Mouse (Mus musculus) lung, postnatal 0 days (tissue): Measurements from ENCODE around the gene Fhad1. TPM values are rescaled to one million over a fixed set of nuclear protein-coding genes. Genes with fewer than 3 reads are reported as not detected.
"Not testable (repeated sequence)": the region's sequence is repeated elsewhere in the genome, so short reads cannot be mapped to it uniquely, and the experiment has no call there.

ENCODE experiments used
- ATAC-seq: fragments of 200-750 bp; cut with Nextera tagmentation; 2 replicates; pipeline ENCODE4 v1.8.0; 2017; ENCODE audit warnings: moderate library complexity
- DNase-seq: peaks from one replicate; pipeline ENCODE4 v3.0.0-alpha.2; 2016; ENCODE audit warnings: low spot score
- H3K27ac ChIP-seq: fragments of 300-500 bp; sonication (generic); 2 replicates; pipeline ENCODE4 v1.5.1; 2014; ENCODE audit warnings: antibody characterized with exemption, mild to moderate bottlenecking, low read length, mixed read lengths
- H3K27me3 ChIP-seq: fragments of 300-500 bp; sonication (generic); replicated peaks from 2 replicates; pipeline ENCODE4 v1.6.1; 2014; ENCODE audit warnings: low read length, mixed read lengths; ENCODE audit not compliant: insufficient read depth
- H3K36me3 ChIP-seq: fragments of 300-500 bp; sonication (generic); 2 replicates; pipeline ENCODE4 v1.6.1; 2014; ENCODE audit warnings: low read length, mixed read lengths; ENCODE audit not compliant: insufficient read depth
- H3K4me1 ChIP-seq: fragments of 300-500 bp; sonication (generic); 2 replicates; pipeline ENCODE4 v1.6.1; 2014; ENCODE audit warnings: antibody characterized with exemption, low read depth, low read length, mixed read lengths; ENCODE audit not compliant: insufficient read depth
- H3K4me2 ChIP-seq: fragments of 300-500 bp; sonication (generic); replicated peaks from 2 replicates; pipeline ENCODE4 v1.6.1; 2014; ENCODE audit warnings: low read depth, mild to moderate bottlenecking, low read length, moderate library complexity, mixed read lengths
- H3K4me3 ChIP-seq: fragments of 300-500 bp; sonication (generic); 2 replicates; pipeline ENCODE4 v1.5.1; 2014; ENCODE audit warnings: low read depth, low read length
- H3K9ac ChIP-seq: fragments of 300-500 bp; sonication (generic); replicated peaks from 2 replicates; pipeline ENCODE4 v1.6.1; 2014; ENCODE audit warnings: low read depth, mild to moderate bottlenecking
- H3K9me3 ChIP-seq: fragments of 300-500 bp; sonication (generic); 2 replicates; pipeline ENCODE4 v1.6.1; 2016; ENCODE audit warnings: low read length, mixed read lengths
- CTCF ChIP-seq: IDR thresholded peaks from 2 replicates; pipeline ENCODE4 v1.5.1; 2016; ENCODE audit warnings: antibody characterized with exemption, mild to moderate bottlenecking
- EP300 ChIP-seq: IDR thresholded peaks from 2 replicates; pipeline ENCODE4 v1.6.1; 2016; ENCODE audit warnings: antibody characterized with exemption, mild to moderate bottlenecking, control low read depth
- WGBS: fragments of 180-500 bp; shearing (Covaris S2); extraction: QIAGEN DNeasy Blood & Tissue Kit; methylation state at CpG from one replicate; pipeline ENCODE4 v1.1.7; 2014; 5-methylcytosine and 5-hydroxymethylcytosine counted together
- polyA plus RNA-seq: library from polyadenylated mRNA; unstranded; fragments of >200 nt; fragmentation: Nextera tagmentation; extraction: Ambion mirVana; gene quantifications from 2 replicates; pipeline ENCODE4 v1.2.1, GENCODE M21; 2015

The Fhad1 gene
- polyA plus RNA-seq, 1 experiment from 2014 or later = 6.5 TPM

GRCm38 (mm10) chr4:142052391-142053132, 37.7 kb upstream of the Fhad1 start:
- peak; percentile 23; the same call in 1 of the 2 replicates for ATAC-seq
- TF ChIP-seq CTCF (no peak), EP300 (no peak)
- 41% methylated on average over 17 of the region's 22 CpGs for whole genome bisulfite sequencing
- H3K27ac ChIP-seq = no peak overlapping the region
- peak overlapping the region; percentile 34 for H3K4me2 ChIP-seq
- no peaks in the 10 kb centered on the region for H3K36me3 ChIP-seq
- no peak overlapping the region for H3K4me3 ChIP-seq
- no peaks in the 10 kb centered on the region for H3K9me3 ChIP-seq
- no peaks in the 10 kb centered on the region for H3K4me1 ChIP-seq
- H3K27me3 ChIP-seq = no peaks in the 10 kb centered on the region
- H3K9ac ChIP-seq = no peak overlapping the region
- DNase-seq = peak; percentile 34

GRCm38 (mm10) chr4:142051883-142052282, 37.0 kb upstream of the Fhad1 start:
- H3K9ac ChIP-seq, H3K36me3 ChIP-seq, ATAC-seq, H3K4me3 ChIP-seq, H3K9me3 ChIP-seq, DNase-seq, H3K27me3 ChIP-seq, H3K4me1 ChIP-seq, H3K27ac ChIP-seq: not testable (repeated sequence)
- 81% methylated on average over 6 of the region's 6 CpGs for WGBS
- peak overlapping the region; percentile 34; the same call in 1 of the 2 replicates for H3K4me2 ChIP-seq

GRCm38 (mm10) chr4:142049963-142050362, 35.1 kb upstream of the Fhad1 start:
- no peaks in the 10 kb centered on the region for H3K27me3 ChIP-seq
- H3K9me3 ChIP-seq = no peaks in the 10 kb centered on the region
- H3K36me3 ChIP-seq = no peaks in the 10 kb centered on the region
- H3K27ac ChIP-seq = no peak overlapping the region
- TF ChIP-seq CTCF (0 out of 2 replicates have a peak, but pooled peaks have one; percentile 14), EP300 (no peak)
- DNase-seq (no peak), ATAC-seq (no peak)
- no peak overlapping the region for H3K4me3 ChIP-seq
- 89% methylated on average over 5 of the region's 5 CpGs for WGBS
- H3K4me2 ChIP-seq = no peak overlapping the region
- no peak overlapping the region for H3K9ac ChIP-seq
- H3K4me1 ChIP-seq = no peaks in the 10 kb centered on the region

- no peak overlapping the region for H3K27ac ChIP-seq
- no peaks in the 10 kb centered on the region for H3K4me1 ChIP-seq
- no peak for TF ChIP-seq EP300
- no peak for TF ChIP-seq CTCF
- no peak overlapping the region for H3K4me3 ChIP-seq
- H3K9ac ChIP-seq = no peak overlapping the region
- no peaks in the 10 kb centered on the region for H3K9me3 ChIP-seq
- DNase-seq = no peak
- no peaks in the 10 kb centered on the region for H3K36me3 ChIP-seq
- no peaks in the 10 kb centered on the region for H3K27me3 ChIP-seq
- 43% methylated on average over 8 of the region's 8 CpGs for WGBS
- no peak overlapping the region for H3K4me2 ChIP-seq
- no peak for ATAC-seq
Observed at GRCm38 (mm10) chr4:142048391-142048790, 33.5 kb upstream of the Fhad1 start.

- WGBS = 62% methylated on average over 5 of the region's 5 CpGs
- no peaks in the 10 kb centered on the region for H3K27me3 ChIP-seq
- no peak overlapping the region for H3K4me3 ChIP-seq
- H3K9ac ChIP-seq = no peak overlapping the region
- ATAC-seq = peak; percentile 56
- H3K36me3 ChIP-seq = no peaks in the 10 kb centered on the region
- no peak overlapping the region for H3K4me2 ChIP-seq
- peak; percentile 24 for DNase-seq
- no peaks in the 10 kb centered on the region for H3K9me3 ChIP-seq
- no peaks in the 10 kb centered on the region for H3K4me1 ChIP-seq
- no peak overlapping the region for H3K27ac ChIP-seq
- TF ChIP-seq CTCF (no peak), EP300 (no peak)
Observed at GRCm38 (mm10) chr4:142047005-142047404, 32.1 kb upstream of the Fhad1 start.

- H3K9ac ChIP-seq = no peak overlapping the region
- H3K9me3 ChIP-seq = no peaks in the 10 kb centered on the region
- DNase-seq (no peak), ATAC-seq (no peak)
- 77% methylated on average over 7 of the region's 7 CpGs for WGBS
- no peak overlapping the region for H3K27ac ChIP-seq
- H3K4me2 ChIP-seq = no peak overlapping the region
- no peak overlapping the region for H3K4me3 ChIP-seq
- TF ChIP-seq EP300 (no peak), CTCF (no peak)
- H3K27me3 ChIP-seq = no peaks in the 10 kb centered on the region
- no peaks in the 10 kb centered on the region for H3K4me1 ChIP-seq
- H3K36me3 ChIP-seq = no peaks in the 10 kb centered on the region
Observed at GRCm38 (mm10) chr4:142046496-142046895, 31.6 kb upstream of the Fhad1 start.
